Mouse (Mus musculus) spleen, adult 2 months (tissue): Measurements from ENCODE around the gene Ywhag. TPM values are rescaled to one million over a fixed set of nuclear protein-coding genes. Genes with fewer than 3 reads are reported as not detected.

Experiments
- DNase-seq, 2 experiments: peaks; one replicate each; pipeline versions ENCODE4 v3.0.0 to v3.0.0-alpha.2; 2012 to 2021; ENCODE audit warnings: low spot score in 2 of 2, low read depth in 1 of 2
- H3K27ac ChIP-seq: fragments of 200-500 bp; 2 replicates; pipeline ENCODE4 v1.5.1; 2012; ENCODE audit warnings: low read length, inconsistent platforms; ENCODE audit not compliant: insufficient read depth
- H3K27me3 ChIP-seq: fragments of 200-500 bp; 2 replicates; pipeline ENCODE4 v1.6.1; 2012; ENCODE audit warnings: mild to moderate bottlenecking, moderate library complexity, low read length, inconsistent platforms; ENCODE audit not compliant: control insufficient read depth, insufficient read depth
- H3K36me3 ChIP-seq: fragments of 200-500 bp; 2 replicates; pipeline ENCODE4 v1.6.1; 2012; ENCODE audit warnings: mild to moderate bottlenecking, low read length, inconsistent platforms; ENCODE audit not compliant: control insufficient read depth, insufficient read depth
- H3K4me1 ChIP-seq: fragments of 200-500 bp; 2 replicates; pipeline ENCODE4 v1.6.1; 2011; ENCODE audit warnings: inconsistent platforms; ENCODE audit not compliant: control insufficient read depth, insufficient read depth, insufficient read length
- H3K4me3 ChIP-seq: fragments of 200-500 bp; 2 replicates; pipeline ENCODE4 v1.5.1; 2011; ENCODE audit warnings: mild to moderate bottlenecking, inconsistent platforms; ENCODE audit not compliant: insufficient read depth, insufficient read length; ENCODE audit errors: extremely low read depth
- CTCF ChIP-seq: fragments of 200-500 bp; IDR thresholded peaks from 2 replicates; pipeline ENCODE4 v1.5.1; 2011; ENCODE audit warnings: mild to moderate bottlenecking, inconsistent platforms; ENCODE audit not compliant: insufficient read depth, insufficient read length, insufficient replicate concordance; ENCODE audit errors: extremely low read depth
- POLR2A ChIP-seq: fragments of 200-500 bp; IDR thresholded peaks from 2 replicates; pipeline ENCODE4 v1.6.1; 2011; ENCODE audit warnings: low read depth, low read length, inconsistent platforms
- WGBS: fragments of 180-500 bp; shearing (Covaris S2); methylation state at CpG from one replicate; pipeline ENCODE4 v1.1.7; 2018; 5-methylcytosine and 5-hydroxymethylcytosine counted together
- polyA plus RNA-seq: library from polyadenylated mRNA; depleted of rRNA; stranded (reverse); fragments of >200 nt; gene quantifications from 2 replicates; pipeline ENCODE4 v1.2.3, GENCODE M21; 2012

Gene Ywhag
- polyA plus RNA-seq, 1 experiment = 40.9 TPM

- no peaks in the 10 kb centered on the region; the same call in 1 of the 2 replicates for H3K4me1 ChIP-seq
- no peak overlapping the region for H3K4me3 ChIP-seq
- TF ChIP-seq POLR2A (no peak), CTCF (no peak)
- no peak overlapping the region for H3K27ac ChIP-seq
- DNase-seq = no peak
- 0 out of 2 replicates have a peak, but pooled peaks cover 2% of the 10 kb centered on the region for H3K27me3 ChIP-seq
- WGBS = 65% methylated on average over 6 of the region's 6 CpGs
- H3K36me3 ChIP-seq = no peaks in the 10 kb centered on the region
Measured at GRCm38 (mm10) chr5:135901354-135902095, 32.9 kb downstream of the Ywhag start.

- no peaks in the 10 kb centered on the region; the same call in 1 of the 2 replicates for H3K4me1 ChIP-seq
- 88% methylated on average over 3 of the region's 3 CpGs for WGBS
- DNase-seq = no peak
- TF ChIP-seq CTCF (no peak), POLR2A (no peak)
- no peak overlapping the region for H3K4me3 ChIP-seq
- no peaks in the 10 kb centered on the region for H3K36me3 ChIP-seq
- H3K27ac ChIP-seq = no peak overlapping the region
- H3K27me3 ChIP-seq = 0 out of 2 replicates have a peak, but pooled peaks cover 2% of the 10 kb centered on the region
Measured at GRCm38 (mm10) chr5:135900701-135901100, 33.7 kb downstream of the Ywhag start.

DNA sequence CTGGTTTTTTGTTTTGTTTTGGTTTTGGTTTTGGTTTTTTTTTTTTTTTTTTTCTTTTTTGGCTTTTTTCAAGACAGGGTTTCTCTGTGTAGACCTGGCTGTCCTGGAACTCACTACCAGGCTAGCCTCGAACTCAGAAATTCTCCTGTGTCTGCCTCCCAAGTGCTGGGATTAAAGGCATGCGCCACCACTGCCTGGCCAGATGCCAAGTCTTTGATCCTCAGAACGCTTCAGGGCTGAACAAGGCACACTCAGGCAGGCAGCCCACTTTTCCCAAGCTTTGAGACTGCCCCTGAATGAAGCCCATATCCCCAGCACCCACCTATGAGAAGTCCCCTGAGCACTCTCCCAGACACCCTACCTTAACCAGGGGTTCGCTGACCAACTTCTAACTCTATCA is 34.6 kb downstream of the Ywhag start:
- Histone ChIP-seq H3K36me3 (no peaks in the 10 kb centered on the region), H3K4me1 (no peaks in the 10 kb centered on the region; the same call in 1 of the 2 replicates), H3K27me3 (0 out of 2 replicates have a peak, but pooled peaks cover 2% of the 10 kb centered on the region), H3K4me3 (no peak overlapping the region), H3K27ac (no peak overlapping the region)
- TF ChIP-seq CTCF (no peak), POLR2A (no peak)
- no peak for DNase-seq
- WGBS = 78% methylated on average over 4 of the region's 4 CpGs

DNA sequence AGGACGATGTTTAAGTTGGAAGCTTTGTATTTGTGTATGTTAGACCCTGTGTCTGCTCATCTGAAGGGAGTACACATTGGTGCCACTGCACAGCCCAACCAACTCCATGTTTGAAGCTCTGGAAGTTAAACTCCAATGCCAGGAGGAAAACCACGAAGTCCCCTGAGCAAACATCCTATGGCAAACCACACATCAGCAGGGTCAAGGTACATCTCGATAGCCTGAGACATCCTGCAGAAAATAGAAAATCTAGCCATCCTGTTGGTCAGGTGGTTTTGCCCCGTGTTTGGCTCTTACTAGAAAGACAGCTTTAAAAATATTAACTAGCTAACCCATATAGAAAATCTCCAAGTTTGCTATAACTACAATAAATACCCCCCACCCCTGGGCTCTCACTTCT is 35.4 kb downstream of the Ywhag start:
- no peak for DNase-seq
- Histone ChIP-seq H3K4me1 (no peaks in the 10 kb centered on the region; the same call in 1 of the 2 replicates), H3K27ac (no peak overlapping the region), H3K36me3 (no peaks in the 10 kb centered on the region), H3K27me3 (0 out of 2 replicates have a peak, but pooled peaks cover 2% of the 10 kb centered on the region), H3K4me3 (no peak overlapping the region)
- WGBS = 48% methylated on average over 4 of the region's 4 CpGs
- TF ChIP-seq CTCF = no peak
- no peak for TF ChIP-seq POLR2A

DNA sequence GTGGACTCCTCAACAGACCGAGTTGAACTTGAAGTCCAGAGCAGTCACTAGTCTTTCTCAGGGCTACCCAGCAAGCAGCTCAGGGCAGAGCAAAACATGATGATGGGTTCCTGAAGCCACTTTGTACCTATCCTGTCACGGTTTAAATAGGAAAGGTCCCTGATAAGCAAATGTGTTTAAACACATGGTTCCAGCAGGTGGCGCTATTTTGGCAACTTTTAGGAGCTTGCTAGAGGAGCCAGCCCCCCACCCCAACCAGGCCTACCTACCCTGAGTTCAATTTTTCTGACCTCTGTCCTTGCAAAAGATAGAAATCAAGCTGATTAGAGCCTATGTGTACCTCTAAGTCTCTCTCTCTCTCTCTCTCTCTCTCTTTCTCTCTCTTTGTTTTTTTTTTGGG is 36.4 kb downstream of the Ywhag start:
- peak; percentile 34 for DNase-seq
- H3K4me3 ChIP-seq = no peak overlapping the region
- TF ChIP-seq POLR2A = no peak
- TF ChIP-seq CTCF = 0 out of 2 replicates have a peak, but pooled peaks have one; percentile 17
- peaks cover 2% of the 10 kb centered on the region; the same call in 1 of the 2 replicates for H3K4me1 ChIP-seq
- 20% methylated on average over 3 of the region's 3 CpGs for WGBS
- H3K27me3 ChIP-seq = no peaks in the 10 kb centered on the region
- no peaks in the 10 kb centered on the region for H3K36me3 ChIP-seq
- H3K27ac ChIP-seq = no peak overlapping the region

DNA sequence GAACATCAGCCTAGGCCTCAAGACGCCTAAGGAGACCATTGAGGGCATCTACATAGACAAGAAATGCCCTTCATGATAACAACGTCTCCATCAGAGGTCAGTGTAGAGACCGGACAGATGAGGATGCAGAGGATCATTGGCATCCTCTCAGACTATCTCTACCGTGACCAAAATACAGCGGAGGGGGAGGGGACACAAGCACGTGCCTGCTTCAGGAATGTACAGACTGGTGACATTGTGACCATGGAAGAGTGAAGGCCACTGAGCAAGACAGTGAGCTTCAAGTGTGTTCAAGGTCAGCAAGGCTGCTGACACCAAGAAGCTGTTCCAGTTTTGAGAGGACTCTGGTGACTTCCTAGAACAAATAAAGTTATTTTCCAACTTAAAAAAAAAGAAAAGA is 39.5 kb downstream of the Ywhag start:
- peaks cover 2% of the 10 kb centered on the region; the same call in 1 of the 2 replicates for H3K4me1 ChIP-seq
- no peaks in the 10 kb centered on the region for H3K27me3 ChIP-seq
- WGBS = 85% methylated on average over 6 of the region's 6 CpGs

More for the DNA sequence above, 39.5 kb downstream of the Ywhag start:
- Histone ChIP-seq H3K27ac (no peak overlapping the region), H3K4me3 (no peak overlapping the region), H3K36me3 (no peaks in the 10 kb centered on the region)
- TF ChIP-seq POLR2A (no peak), CTCF (no peak)
- no peak for DNase-seq
